Mouse (Mus musculus): ENCODE data around the gene Acox1.

Acox1 gene

GRCm38 (mm10) chr11:116129091-116129790 lies 69.6 kb downstream of the Acox1 start:
- DNase-seq: no peak

GRCm38 (mm10) chr11:116127986-116128385 lies 70.9 kb downstream of the Acox1 start:
- peak; percentile 30 for DNase-seq

- DNase-seq: peak; percentile 94
Observed at GRCm38 (mm10) chr11:116127156-116127980, 71.5 kb downstream of the Acox1 start, which contains the start of gene Trim47. Trim47 (minus strand) TSS chr11:116127210.

GRCm38 (mm10) chr11:116126261-116126660 lies 72.6 kb downstream of the Acox1 start:
- DNase-seq: peak; percentile 20
